Mouse (Mus musculus): ENCODE results near the gene Gm6763.
"Not testable (repeated sequence)": the region's sequence is repeated elsewhere in the genome, so short reads cannot be mapped to it uniquely, and the experiment has no call there.

DNA sequence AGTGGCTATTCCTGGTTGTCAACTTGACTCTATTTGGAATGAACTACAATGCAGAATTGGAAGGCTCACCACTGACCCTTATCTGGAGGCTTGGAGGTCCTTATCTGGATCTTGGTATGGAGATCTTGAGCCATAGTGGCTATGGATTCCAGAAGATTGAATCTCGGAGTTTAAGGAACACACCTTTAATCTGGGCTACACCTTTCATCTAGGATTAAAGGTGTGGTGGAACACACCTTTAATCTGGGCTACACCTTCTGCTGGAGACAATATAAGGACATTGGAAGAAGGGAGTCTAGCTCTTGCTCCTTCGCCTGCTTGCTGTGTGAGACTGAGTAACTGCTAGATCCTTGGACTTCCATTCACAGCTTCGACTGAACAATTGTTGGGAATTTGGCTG is 16.9 kb downstream of the Gm6763 start, which contains the start of gene Gm21304:
- TF ChIP-seq CTCF, EP300 (IDR thresholded peaks at IDR 0.05; ENCODE audit: low read depth): not testable (repeated sequence)

Data from heart, postnatal 0 days (tissue).